19 mouse cellular contexts compared by ENCODE assay signal in the genomic region with DNA sequence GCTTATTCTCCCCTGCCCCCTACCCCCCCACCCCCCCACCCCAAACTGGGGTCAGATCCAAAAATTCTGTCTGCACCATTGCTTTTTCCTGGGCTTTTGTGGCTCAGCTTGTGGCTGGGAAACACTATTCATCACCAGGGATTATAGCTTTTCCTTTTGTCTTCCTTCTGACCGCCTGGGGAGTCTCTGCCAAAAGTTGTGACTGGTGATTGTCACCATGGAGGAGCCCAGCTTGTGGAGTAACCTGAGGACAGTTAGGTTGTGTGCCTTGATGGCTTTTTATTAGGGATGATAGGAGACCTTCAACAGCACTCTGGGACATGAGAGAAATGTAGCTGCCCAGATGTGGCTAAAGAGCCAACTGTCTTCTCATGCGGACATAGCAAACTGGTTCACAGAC. TPM values are rescaled to one million over a fixed set of nuclear protein-coding genes. Genes with fewer than 3 reads are reported as not detected.
A peak's percentile ranks its signal among the peaks of the same experiment; 100 is the strongest.
DNase-seq lines count a peak whose midpoint lies in the region; ATAC-seq and TF ChIP-seq lines count a peak whose summit lies in the region.
"Had no signal": no experiment of that assay in that cellular context is flagged by ENCODE, and none has a peak within 500 bp of the region (broad histone marks: within the 10 kb centered on the region; RNA-seq: fewer than 3 reads in every experiment).

No protein-coding gene starts in this region.

- H3K9me3 ChIP-seq in hindbrain, embryonic 12.5 days (replicated peaks), result no peaks in the 10 kb centered on the region
- H3K9me3 ChIP-seq in hindbrain, embryonic 11.5 days (ENCODE audit: control insufficient read depth, low read length), result no peaks in the 10 kb centered on the region
- H3K9me3 ChIP-seq in hindbrain, embryonic 13.5 days, result no peaks in the 10 kb centered on the region
- no peaks in the 10 kb centered on the region for H3K9me3 ChIP-seq in midbrain, postnatal 0 days (ENCODE audit: low read length)
- H3K9me3 ChIP-seq: heart, embryonic 10.5 days had no signal

- no peaks in the 10 kb centered on the region for H3K36me3 ChIP-seq in hindbrain, embryonic 12.5 days
- H3K36me3 ChIP-seq in hindbrain, embryonic 11.5 days (ENCODE audit: control insufficient read depth, insufficient read depth, low read length), result no peaks in the 10 kb centered on the region
- no peaks in the 10 kb centered on the region for H3K36me3 ChIP-seq in hindbrain, embryonic 13.5 days
- no peaks in the 10 kb centered on the region for H3K36me3 ChIP-seq in midbrain, postnatal 0 days (ENCODE audit: insufficient read depth, low read length)
- H3K36me3 ChIP-seq: heart, embryonic 10.5 days had no signal

- H3K4me2 ChIP-seq in hindbrain, embryonic 12.5 days (replicated peaks), result no peak overlapping the region
- H3K4me2 ChIP-seq in hindbrain, embryonic 11.5 days (replicated peaks; ENCODE audit: low read depth, low read length), result no peak overlapping the region
- H3K4me2 ChIP-seq in hindbrain, embryonic 13.5 days, result no peak overlapping the region
- no peak overlapping the region for H3K4me2 ChIP-seq in midbrain, postnatal 0 days (ENCODE audit: low read depth, low read length, poor library complexity, severe bottlenecking)

- 44% methylated on average over 2 of the region's 2 CpGs for WGBS in hindbrain, embryonic 12.5 days
- 35% methylated on average over 2 of the region's 2 CpGs for WGBS in hindbrain, embryonic 11.5 days
- 30% methylated on average over 2 of the region's 2 CpGs for WGBS in hindbrain, embryonic 13.5 days
- WGBS in midbrain, postnatal 0 days, result 28% methylated on average over 2 of the region's 2 CpGs

- H3K4me1 ChIP-seq in hindbrain, embryonic 12.5 days, result peaks cover 12% of the 10 kb centered on the region
- H3K4me1 ChIP-seq in hindbrain, embryonic 11.5 days (replicated peaks; ENCODE audit: control insufficient read depth, insufficient read depth, low read length), result peaks cover under 1% of the 10 kb centered on the region; the same call in 1 of the 2 replicates
- peaks cover 3% of the 10 kb centered on the region; the same call in 1 of the 2 replicates for H3K4me1 ChIP-seq in hindbrain, embryonic 13.5 days (replicated peaks)
- H3K4me1 ChIP-seq in midbrain, postnatal 0 days (ENCODE audit: insufficient read depth, low read length), result no peaks in the 10 kb centered on the region
- H3K4me1 ChIP-seq: heart, embryonic 10.5 days had no signal

- H3K27me3 ChIP-seq in hindbrain, embryonic 12.5 days, result no peaks in the 10 kb centered on the region
- H3K27me3 ChIP-seq in hindbrain, embryonic 11.5 days (ENCODE audit: control insufficient read depth, insufficient read depth, low read length), result no peaks in the 10 kb centered on the region
- H3K27me3 ChIP-seq in hindbrain, embryonic 13.5 days, result no peaks in the 10 kb centered on the region
- 0 out of 2 replicates have a peak, but pooled peaks cover 2% of the 10 kb centered on the region for H3K27me3 ChIP-seq in midbrain, postnatal 0 days (ENCODE audit: insufficient read depth, low read length)

- no peak overlapping the region for H3K4me3 ChIP-seq in hindbrain, embryonic 12.5 days
- H3K4me3 ChIP-seq in hindbrain, embryonic 11.5 days (ENCODE audit: low read depth, low read length), result no peak overlapping the region
- H3K4me3 ChIP-seq in hindbrain, embryonic 13.5 days, result no peak overlapping the region
- H3K4me3 ChIP-seq in midbrain, postnatal 0 days (ENCODE audit: low read depth, low read length), result no peak overlapping the region
- H3K4me3 ChIP-seq: heart, embryonic 10.5 days had no signal

- H3K27ac ChIP-seq in hindbrain, embryonic 12.5 days, result no peak overlapping the region
- H3K27ac ChIP-seq in hindbrain, embryonic 11.5 days (ENCODE audit: low read depth, low read length), result no peak overlapping the region
- H3K27ac ChIP-seq in hindbrain, embryonic 13.5 days, result no peak overlapping the region
- H3K27ac ChIP-seq in midbrain, postnatal 0 days (ENCODE audit: low read depth, low read length), result no peak overlapping the region
- H3K27ac ChIP-seq: heart, embryonic 10.5 days had no signal

- ATAC-seq in hindbrain, embryonic 12.5 days (ENCODE audit: low FRiP score), result 0 out of 2 replicates have a peak, but pooled peaks have one; percentile 14
- no peak for ATAC-seq in hindbrain, embryonic 11.5 days (ENCODE audit: low FRiP score)
- 0 out of 2 replicates have a peak, but pooled peaks have one; percentile 18 for ATAC-seq in hindbrain, embryonic 13.5 days (ENCODE audit: low FRiP score)
- ATAC-seq in midbrain, postnatal 0 days (ENCODE audit: low FRiP score), result no peak
- ATAC-seq in erythroid progenitor cell, adult 5-6 weeks (replicated peaks; ENCODE audit: low FRiP score, poor library complexity, severe bottlenecking), result no peak
- ATAC-seq: lung, postnatal 0 days had no signal

- no peak for TF ChIP-seq POLR2A in brain, embryonic 14.5 days (IDR thresholded peaks at IDR 0.05; ENCODE audit: borderline replicate concordance, extremely low read depth, insufficient read depth, insufficient read length, poor library complexity, severe bottlenecking)

- TF ChIP-seq CTCF in brain, embryonic 14.5 days (IDR thresholded peaks at IDR 0.05; ENCODE audit: borderline replicate concordance, extremely low read depth, insufficient read depth, insufficient read length), result no peak
- TF ChIP-seq CTCF in midbrain, postnatal 0 days (IDR thresholded peaks at IDR 0.05), result no peak

- no peak for DNase-seq in hindbrain, embryonic 11.5 days (ENCODE audit: low spot score)
- peak; percentile 75 for DNase-seq in brain, embryonic 14.5 days (ENCODE audit: low read depth)
- peak; percentile 34 for DNase-seq in midbrain, postnatal 0 days (ENCODE audit: low spot score)
- no peak for DNase-seq in thymus, postnatal 0 days (ENCODE audit: low spot score)
- no peak for DNase-seq in heart, adult 8-10 months (ENCODE audit: low spot score)
- DNase-seq: adrenal gland, adult 2 months; cerebellum, adult 9-10 months; heart, postnatal 10 days; kidney, adult 8-10 months; kidney, postnatal 25 days; left cerebral cortex, postnatal 4 days; liver; right cerebral cortex, adult 18-20 months; thymus, postnatal 36 days had no signal

- no peak overlapping the region for H3K9ac ChIP-seq in hindbrain, embryonic 12.5 days
- no peak overlapping the region for H3K9ac ChIP-seq in hindbrain, embryonic 11.5 days (ENCODE audit: low read depth, low read length)
- no peak overlapping the region for H3K9ac ChIP-seq in hindbrain, embryonic 13.5 days
- H3K9ac ChIP-seq in midbrain, postnatal 0 days (replicated peaks; ENCODE audit: low read length, poor library complexity, severe bottlenecking), result no peak overlapping the region

RNA-seq across cellular contexts. Expression of a gene that starts 13.6 kb away (rescaled TPM):
- polyA plus RNA-seq in hindbrain, embryonic 12.5 days (2016; fragmentation: Nextera tagmentation; extraction: Ambion mirVana), result 17.8 and 18.2 TPM in 2 replicates
- 23.3 and 26.4 TPM in 2 replicates for polyA plus RNA-seq in hindbrain, embryonic 11.5 days (2014; fragmentation: Nextera tagmentation; extraction: Ambion mirVana)
- 96.9 and 115 TPM in 2 replicates for polyA plus RNA-seq in brain, embryonic 14.5 days (2012; rRNA removed)
- 15.4 and 15.5 TPM in 2 replicates for polyA plus RNA-seq in hindbrain, embryonic 13.5 days (2015; fragmentation: Nextera tagmentation; extraction: Ambion mirVana)
- total RNA-seq in midbrain, postnatal 0 days (2014; rRNA removed), result 19.3 and 28.5 TPM in 2 replicates
- polyA plus RNA-seq in midbrain, postnatal 0 days (2015; fragmentation: Nextera tagmentation; extraction: Ambion mirVana), result 1.5 and 1.7 TPM in 2 replicates
- polyA plus RNA-seq in thymus, postnatal 0 days (2015; fragmentation: Nextera tagmentation; extraction: Ambion mirVana), result 47.1 and 49.8 TPM in 2 replicates
- 390 and 435 TPM in 2 replicates for total RNA-seq in erythroid progenitor cell, adult 5-6 weeks (2015; ENCODE audit: low replicate concordance)
- 236 and 385 TPM in 2 replicates for total RNA-seq in erythroid progenitor cell, adult 5-6 weeks (2017; ENCODE audit: low replicate concordance)
- total RNA-seq in heart, adult 8-10 months (2022), result 1 to 10 TPM; 5.0 to 8.6 (median 6.9) TPM

Comparison
In these comparisons a context has a peak if more than half of its experiments do, and no peak if none do; other contexts are left out.
1. ATAC-seq: peak in hindbrain, embryonic 12.5 days (single experiment) and hindbrain, embryonic 13.5 days (single experiment); none in hindbrain, embryonic 11.5 days (single experiment), midbrain, postnatal 0 days (single experiment) and erythroid progenitor cell, adult 5-6 weeks (single experiment).
2. DNase-seq: peak in brain, embryonic 14.5 days (single experiment) and midbrain, postnatal 0 days (single experiment); none in hindbrain, embryonic 11.5 days (single experiment), thymus, postnatal 0 days (single experiment) and heart, adult 8-10 months (single experiment).